Mouse (Mus musculus) neural tube, embryonic 12.5 days (tissue): ENCODE measurements at regions not wholly inside any gene's neighbourhood (a gene's known extent, or its start where the extent isn't known, plus 50 kb on each side); places are given as distances from the start of the nearest gene placed in this dataset.

ENCODE experiments used
- ATAC-seq: fragments of 200-750 bp; cut with Nextera tagmentation; 2 replicates; pipeline ENCODE4 v1.8.0; 2017; ENCODE audit warnings: low read depth, mild to moderate bottlenecking, moderate TSS enrichment, moderate library complexity; ENCODE audit not compliant: low FRiP score
- H3K27ac ChIP-seq: fragments of 300-500 bp; sonication (generic); 2 replicates; pipeline ENCODE4 v1.5.1; 2016
- H3K27me3 ChIP-seq: fragments of 300-500 bp; sonication (generic); replicated peaks from 2 replicates; pipeline ENCODE4 v1.6.1; 2016; ENCODE audit warnings: mild to moderate bottlenecking
- H3K36me3 ChIP-seq: fragments of 300-500 bp; sonication (generic); 2 replicates; pipeline ENCODE4 v1.6.1; 2016; ENCODE audit warnings: mild to moderate bottlenecking
- H3K4me1 ChIP-seq: fragments of 300-500 bp; sonication (generic); 2 replicates; pipeline ENCODE4 v1.6.1; 2016
- H3K4me2 ChIP-seq: fragments of 300-500 bp; sonication (generic); replicated peaks from 2 replicates; pipeline ENCODE4 v1.6.1; 2016; ENCODE audit warnings: mild to moderate bottlenecking
- H3K4me3 ChIP-seq: fragments of 300-500 bp; sonication (generic); 2 replicates; pipeline ENCODE4 v1.5.1; 2016
- H3K9ac ChIP-seq: fragments of 300-500 bp; sonication (generic); 2 replicates; pipeline ENCODE4 v1.6.1; 2016; ENCODE audit warnings: mild to moderate bottlenecking
- H3K9me3 ChIP-seq: fragments of 300-500 bp; sonication (generic); 2 replicates; pipeline ENCODE4 v1.6.1; 2016; ENCODE audit warnings: mild to moderate bottlenecking
- WGBS: fragments of 180-500 bp; shearing (Covaris S2); methylation state at CpG from one replicate; pipeline ENCODE4 v1.1.7; 2016; 5-methylcytosine and 5-hydroxymethylcytosine counted together

DNA sequence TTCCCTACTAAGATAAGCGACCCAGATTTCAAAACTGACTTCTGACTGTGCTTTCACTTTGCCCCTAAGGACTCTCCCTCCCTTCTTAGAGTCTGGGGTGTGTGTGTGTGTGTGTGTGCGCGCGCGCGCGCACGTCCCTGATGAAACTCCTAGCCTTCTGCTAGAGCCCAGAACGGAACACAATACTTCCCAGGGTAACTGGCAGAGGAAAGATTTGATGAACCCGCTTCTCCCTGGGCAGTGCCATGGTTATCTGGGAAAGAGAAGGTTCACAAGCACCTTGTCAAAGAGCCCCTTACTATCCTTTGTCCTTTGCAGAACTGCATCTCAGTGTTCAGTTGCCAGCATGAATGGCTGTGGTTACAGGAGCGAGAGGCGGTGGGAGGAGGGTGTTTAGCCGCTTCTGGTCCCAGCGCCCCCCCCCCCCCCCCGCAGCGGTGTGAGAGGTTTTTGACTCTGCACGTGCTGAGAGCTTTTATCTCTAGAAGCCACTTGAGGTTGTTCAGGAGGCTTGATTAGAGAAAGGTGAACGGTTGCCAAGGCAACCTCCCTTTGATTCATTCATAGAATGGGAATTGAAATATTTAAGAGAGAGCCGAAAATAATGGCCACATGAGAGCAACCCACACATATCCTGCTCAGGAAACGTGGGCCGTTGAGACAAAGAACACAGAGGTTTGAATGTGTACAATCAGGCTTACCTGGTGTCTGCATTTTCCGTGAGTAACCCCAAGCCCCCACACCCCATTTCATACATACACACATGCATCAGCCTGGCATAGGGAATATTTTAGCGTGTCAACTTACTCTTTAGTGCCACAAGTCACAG, 286.3 kb upstream of the Gm10131 start:
- no peaks in the 10 kb centered on the region for H3K36me3 ChIP-seq
- H3K9me3 ChIP-seq, result no peaks in the 10 kb centered on the region
- H3K27me3 ChIP-seq, result no peaks in the 10 kb centered on the region
- peak overlapping the region; percentile 68; the same call in 1 of the 2 replicates for H3K27ac ChIP-seq
- 0 out of 2 replicates have a peak overlapping the region, but pooled peaks have one; percentile 36 for H3K9ac ChIP-seq
- H3K4me1 ChIP-seq, result peaks cover 17% of the 10 kb centered on the region
- ATAC-seq, result peak; percentile 64
- H3K4me2 ChIP-seq, result peak overlapping the region; percentile 35; the same call in 1 of the 2 replicates
- H3K4me3 ChIP-seq, result no peak overlapping the region
- 37% methylated on average over 23 of the region's 23 CpGs for WGBS

DNA sequence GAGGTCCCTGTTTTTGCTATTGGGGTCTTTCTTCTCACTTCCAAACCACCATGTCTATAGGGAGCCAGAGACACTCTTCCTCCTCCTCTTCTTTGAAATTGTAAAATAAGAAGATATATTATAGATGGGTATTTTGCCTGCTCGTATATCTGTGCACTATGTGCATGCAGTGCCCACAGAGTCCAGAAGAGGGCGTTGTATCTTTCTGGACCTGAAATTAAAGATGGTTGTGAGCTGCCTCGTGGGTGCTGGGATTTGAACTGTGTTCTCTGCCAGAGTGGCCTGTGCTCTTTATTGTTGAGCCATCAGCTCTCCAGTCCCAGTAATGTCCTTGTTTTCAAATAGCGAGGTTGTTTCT, 285.7 kb upstream of the Gm10131 start:
- Histone ChIP-seq H3K9me3 (no peaks in the 10 kb centered on the region), H3K36me3 (no peaks in the 10 kb centered on the region), H3K4me3 (no peak overlapping the region), H3K9ac (no peak overlapping the region), H3K4me1 (peaks cover 23% of the 10 kb centered on the region), H3K27me3 (no peaks in the 10 kb centered on the region), H3K4me2 (peak overlapping the region; percentile 35; the same call in 1 of the 2 replicates), H3K27ac (peak overlapping the region; percentile 54; the same call in 1 of the 2 replicates)
- WGBS, result 60% methylated on average over 4 of the region's 4 CpGs
- ATAC-seq, result no peak

DNA sequence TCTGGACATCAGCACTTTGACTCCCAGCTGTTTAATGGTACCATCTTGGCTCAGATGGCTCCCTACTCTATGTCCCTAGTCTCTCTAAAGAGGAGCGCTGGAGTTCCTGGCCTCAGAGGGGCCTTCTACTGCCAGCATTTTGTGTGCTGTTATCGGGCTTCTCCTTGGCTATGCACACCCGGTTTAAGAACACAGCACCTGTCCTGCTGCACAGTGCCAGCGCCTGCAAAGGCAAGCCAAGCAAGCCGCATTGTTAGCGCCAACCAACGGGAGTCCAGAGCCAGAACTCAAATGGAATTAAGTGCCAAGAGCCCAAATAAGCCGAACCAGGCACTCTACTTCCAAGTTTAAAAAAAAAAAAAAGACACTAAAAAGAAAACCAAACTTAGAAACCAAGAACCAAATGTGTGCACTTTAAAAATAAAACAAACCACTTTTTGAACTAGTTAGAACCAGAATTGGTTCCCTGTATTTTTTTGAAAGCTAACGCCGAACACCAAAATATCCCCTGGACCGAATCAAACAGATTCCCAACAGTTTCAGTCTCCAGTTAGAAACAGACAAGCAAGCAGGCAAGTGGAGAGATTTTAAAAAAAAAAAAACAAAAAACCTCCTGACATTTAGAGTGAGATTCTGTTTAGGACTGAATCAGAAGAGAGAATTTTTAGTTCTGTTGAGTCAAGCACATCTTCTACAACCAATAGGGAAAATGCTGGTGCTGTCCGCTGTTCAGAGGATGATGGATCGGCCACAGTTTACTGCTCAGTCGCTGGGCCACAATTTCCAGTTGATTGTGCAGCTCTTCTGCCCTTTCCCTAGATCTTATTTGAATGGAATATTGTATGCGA, 281.7 kb upstream of the Gm10131 start:
- Histone ChIP-seq H3K9ac (no peak overlapping the region), H3K36me3 (no peaks in the 10 kb centered on the region), H3K27ac (peak overlapping the region; percentile 26; the same call in 1 of the 2 replicates), H3K9me3 (no peaks in the 10 kb centered on the region), H3K4me1 (peaks cover 22% of the 10 kb centered on the region), H3K27me3 (no peaks in the 10 kb centered on the region), H3K4me2 (peak overlapping the region; percentile 33), H3K4me3 (no peak overlapping the region)
- peak; percentile 18; the same call in 1 of the 2 replicates for ATAC-seq
- 87% methylated on average over 15 of the region's 15 CpGs for WGBS

DNA sequence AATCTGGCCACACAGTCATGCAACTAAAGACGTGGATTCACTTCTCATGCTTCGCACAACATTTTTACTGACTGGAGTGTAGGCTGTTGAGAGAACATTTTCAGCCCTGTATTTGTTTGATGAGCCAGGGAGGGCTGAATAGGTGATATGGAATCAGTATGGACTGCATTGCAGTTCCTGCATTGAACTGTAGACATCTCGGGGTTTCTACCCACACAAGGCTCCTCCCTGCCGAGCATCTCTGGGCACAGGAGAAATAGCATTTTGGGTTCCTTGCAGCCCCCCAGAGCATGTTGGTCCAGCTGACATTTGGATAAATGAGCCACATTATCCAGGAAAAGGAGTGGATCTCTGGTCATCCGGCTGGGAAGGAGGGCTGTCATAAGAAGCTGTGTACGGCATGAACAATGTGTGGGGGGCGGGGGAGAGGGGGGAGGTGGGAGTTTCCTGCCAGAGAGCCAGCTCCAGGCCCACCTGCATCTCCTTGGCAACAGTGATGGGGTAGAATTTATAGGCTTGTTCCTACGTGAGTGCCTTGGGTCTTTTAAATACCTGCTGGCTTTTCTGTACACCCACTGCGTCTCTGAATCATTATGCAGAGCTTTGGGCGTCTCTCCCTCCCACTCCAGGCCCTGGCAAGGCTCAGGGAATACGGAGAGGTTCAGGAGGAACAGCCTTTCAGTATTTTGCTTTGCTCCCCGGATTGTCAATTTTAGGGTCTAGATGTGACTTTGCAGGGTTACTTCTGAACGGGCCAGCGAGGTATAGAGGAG, 280.9 kb upstream of the Gm10131 start:
- Histone ChIP-seq H3K9ac (no peak overlapping the region), H3K9me3 (no peaks in the 10 kb centered on the region), H3K27me3 (no peaks in the 10 kb centered on the region), H3K4me1 (peaks cover 18% of the 10 kb centered on the region), H3K4me2 (peak overlapping the region; percentile 33), H3K4me3 (no peak overlapping the region), H3K27ac (peak overlapping the region; percentile 42), H3K36me3 (no peaks in the 10 kb centered on the region)
- peak; percentile 85 for ATAC-seq
- 41% methylated on average over 14 of the region's 14 CpGs for WGBS

DNA sequence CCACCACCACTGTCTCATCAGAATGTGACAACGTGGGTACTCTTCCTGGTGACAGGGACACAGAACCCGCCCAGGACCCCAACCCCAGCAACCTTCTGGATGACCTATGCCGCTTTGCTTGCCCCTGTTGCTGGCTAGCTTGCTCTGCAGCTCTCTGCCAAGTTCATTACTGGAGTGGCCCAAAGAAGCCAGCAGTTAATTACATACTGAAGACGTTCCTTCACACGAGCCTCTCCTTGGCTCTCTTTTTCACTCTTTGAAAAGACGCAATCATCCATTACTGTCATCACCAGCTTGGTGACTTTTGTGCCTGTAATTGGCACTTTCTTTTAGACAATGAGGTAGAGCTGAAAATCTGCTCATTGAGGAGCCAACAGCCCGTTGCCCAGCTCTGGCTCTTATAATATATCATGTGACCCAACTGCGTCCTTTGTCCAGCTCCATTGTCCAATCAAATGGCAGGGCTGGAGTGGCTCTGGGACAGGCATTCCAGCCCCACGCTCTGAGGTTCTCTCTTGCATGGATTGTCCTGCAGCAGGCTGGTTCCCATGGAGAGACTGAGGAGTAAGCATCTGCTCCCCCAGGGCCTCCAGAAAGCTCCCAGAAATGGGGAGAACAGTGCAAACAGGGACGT, 274.4 kb upstream of the Gm10131 start:
- Histone ChIP-seq H3K36me3 (no peaks in the 10 kb centered on the region), H3K4me1 (peaks cover 10% of the 10 kb centered on the region; the same call in 1 of the 2 replicates), H3K27ac (no peak overlapping the region), H3K4me2 (no peak overlapping the region), H3K4me3 (no peak overlapping the region), H3K9ac (no peak overlapping the region), H3K27me3 (no peaks in the 10 kb centered on the region), H3K9me3 (no peaks in the 10 kb centered on the region)
- peak; percentile 77 for ATAC-seq
- 40% methylated on average over 10 of the region's 10 CpGs for WGBS

DNA sequence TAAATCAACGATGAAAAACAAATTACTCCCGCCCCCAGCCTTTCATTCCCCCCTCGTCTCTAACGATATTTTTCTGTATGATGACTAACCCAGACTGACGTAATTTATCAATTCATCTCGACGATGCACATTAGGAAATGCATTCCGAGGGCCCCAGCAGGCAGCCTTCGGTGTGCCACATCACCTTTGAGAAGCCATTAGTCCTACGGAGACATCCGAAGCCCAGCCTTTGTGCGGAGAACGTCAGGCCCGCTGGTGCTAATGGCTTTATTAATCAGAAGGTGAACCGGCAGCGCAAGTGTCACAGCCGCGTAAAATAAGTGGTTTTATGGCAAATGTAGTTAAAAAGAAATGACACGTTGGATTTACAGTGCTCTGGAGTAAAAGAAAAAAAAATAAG, 269.1 kb upstream of the Gm10131 start:
- WGBS, result 39% methylated on average over 19 of the region's 19 CpGs
- no peaks in the 10 kb centered on the region for H3K9me3 ChIP-seq
- no peak overlapping the region for H3K4me3 ChIP-seq
- H3K4me2 ChIP-seq, result peak overlapping the region; percentile 20; the same call in 1 of the 2 replicates
- H3K4me1 ChIP-seq, result peaks cover 11% of the 10 kb centered on the region
- no peak for ATAC-seq
- no peak overlapping the region for H3K27ac ChIP-seq
- no peak overlapping the region for H3K9ac ChIP-seq
- H3K36me3 ChIP-seq, result no peaks in the 10 kb centered on the region
- no peaks in the 10 kb centered on the region for H3K27me3 ChIP-seq

DNA sequence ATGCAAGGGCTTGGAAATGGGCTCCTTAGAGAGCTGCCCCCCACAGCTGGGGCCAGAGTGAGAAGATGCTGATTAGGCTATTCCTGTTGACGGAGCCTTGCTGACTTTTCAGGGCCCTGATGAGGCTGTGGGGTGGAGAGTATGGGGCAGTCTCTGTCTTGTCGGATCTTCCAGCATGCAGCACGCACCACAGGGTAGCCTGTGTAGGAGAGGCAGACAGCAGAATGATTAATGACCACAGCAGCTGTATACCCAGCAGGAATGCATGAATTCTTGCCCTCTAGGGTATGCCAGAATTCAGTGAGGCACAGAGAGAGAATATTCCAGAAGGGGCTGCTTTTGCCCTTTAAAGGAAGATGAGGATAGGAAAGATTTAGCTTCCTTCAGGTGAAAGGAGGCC, 265.6 kb upstream of the Gm10131 start:
- ATAC-seq, result peak; percentile 85
- Histone ChIP-seq H3K36me3 (no peaks in the 10 kb centered on the region), H3K9ac (no peak overlapping the region), H3K27ac (peak overlapping the region; percentile 50; the same call in 1 of the 2 replicates), H3K4me1 (peaks cover 15% of the 10 kb centered on the region), H3K9me3 (no peaks in the 10 kb centered on the region), H3K27me3 (no peaks in the 10 kb centered on the region), H3K4me3 (no peak overlapping the region), H3K4me2 (no peak overlapping the region)
- 3% methylated on average over 3 of the region's 3 CpGs for WGBS

DNA sequence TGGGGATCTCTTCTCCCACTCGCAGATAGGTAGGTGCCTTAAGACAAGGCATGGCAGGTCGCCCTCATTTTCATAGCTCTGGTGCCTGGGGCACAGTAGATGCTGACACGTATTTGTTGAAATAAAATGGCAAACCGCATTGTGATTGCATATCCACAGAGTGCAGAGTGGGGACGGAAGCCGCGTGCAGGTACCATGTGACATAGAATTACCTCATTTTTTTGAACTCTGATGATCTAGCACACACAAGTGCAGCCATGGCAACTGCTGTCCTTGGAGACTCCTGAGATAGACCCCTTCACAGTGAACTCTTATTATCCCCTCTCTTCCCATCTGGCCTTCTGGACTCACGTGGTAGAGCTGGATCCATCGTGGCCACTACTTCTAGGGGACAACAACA, 262.7 kb upstream of the Gm10131 start:
- no peak overlapping the region for H3K27ac ChIP-seq
- peaks cover 22% of the 10 kb centered on the region for H3K4me1 ChIP-seq
- no peaks in the 10 kb centered on the region for H3K9me3 ChIP-seq
- H3K4me3 ChIP-seq, result no peak overlapping the region
- H3K27me3 ChIP-seq, result no peaks in the 10 kb centered on the region
- H3K9ac ChIP-seq, result no peak overlapping the region
- no peaks in the 10 kb centered on the region for H3K36me3 ChIP-seq
- 91% methylated on average over 9 of the region's 9 CpGs for WGBS
- no peak for ATAC-seq
- H3K4me2 ChIP-seq, result no peak overlapping the region

DNA sequence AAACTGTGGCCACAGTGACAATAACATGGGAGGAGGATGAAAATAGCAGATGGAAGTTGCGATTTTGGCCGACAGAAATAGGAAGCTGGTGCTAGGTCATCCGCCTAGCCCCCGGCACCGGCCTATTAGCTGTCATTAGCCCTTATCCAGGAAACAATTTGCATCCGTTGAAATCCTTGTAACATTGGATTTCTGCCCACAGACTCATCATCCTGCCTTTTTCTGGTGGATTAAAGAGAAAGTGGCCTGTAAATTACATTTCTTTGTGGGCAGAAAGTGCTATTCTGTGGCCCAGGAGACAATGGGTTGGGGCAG, 261.1 kb upstream of the Gm10131 start:
- Histone ChIP-seq H3K36me3 (no peaks in the 10 kb centered on the region), H3K4me1 (peaks cover 20% of the 10 kb centered on the region), H3K4me2 (no peak overlapping the region), H3K4me3 (no peak overlapping the region), H3K27ac (no peak overlapping the region), H3K27me3 (no peaks in the 10 kb centered on the region), H3K9ac (no peak overlapping the region), H3K9me3 (no peaks in the 10 kb centered on the region)
- ATAC-seq, result no peak
- 62% methylated on average over 6 of the region's 6 CpGs for WGBS

DNA sequence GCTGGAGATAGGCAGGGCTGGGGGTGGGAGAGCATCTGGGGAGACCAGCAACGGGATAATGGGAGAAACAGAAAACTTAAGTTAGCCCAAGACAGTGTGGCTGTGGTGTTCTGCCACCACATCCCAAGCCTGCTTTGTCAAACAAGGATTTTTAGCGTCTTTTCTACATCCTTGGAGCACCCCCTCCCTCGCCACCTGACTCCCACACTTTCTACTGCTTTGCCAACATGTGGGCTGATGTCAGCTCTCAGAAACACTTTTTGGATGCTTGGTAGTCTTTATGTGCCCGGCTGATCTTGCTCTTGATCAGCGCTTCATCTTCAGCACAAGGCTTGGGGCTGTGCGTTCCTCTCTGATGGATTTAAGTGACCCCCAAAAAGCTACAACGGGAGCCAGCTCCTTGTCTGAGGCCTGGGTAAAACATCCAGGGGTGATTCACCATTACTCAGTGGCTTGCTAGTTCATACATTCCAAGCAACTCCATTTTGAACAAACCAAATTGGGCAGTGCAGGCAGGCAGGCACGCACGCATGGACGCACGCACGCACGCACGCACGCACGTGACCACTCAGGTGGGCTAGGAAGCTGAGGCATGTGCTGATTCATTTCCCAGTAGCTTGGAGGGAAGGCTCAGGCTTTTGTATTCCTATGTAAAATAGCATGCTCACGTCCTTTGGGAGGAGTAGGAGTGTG, 260.6 kb upstream of the Gm10131 start:
- Histone ChIP-seq H3K9ac (no peak overlapping the region), H3K9me3 (no peaks in the 10 kb centered on the region), H3K4me1 (peaks cover 15% of the 10 kb centered on the region), H3K27me3 (no peaks in the 10 kb centered on the region), H3K4me3 (no peak overlapping the region), H3K4me2 (no peak overlapping the region), H3K27ac (no peak overlapping the region), H3K36me3 (no peaks in the 10 kb centered on the region)
- no peak for ATAC-seq
- 80% methylated on average over 17 of the region's 17 CpGs for WGBS

DNA sequence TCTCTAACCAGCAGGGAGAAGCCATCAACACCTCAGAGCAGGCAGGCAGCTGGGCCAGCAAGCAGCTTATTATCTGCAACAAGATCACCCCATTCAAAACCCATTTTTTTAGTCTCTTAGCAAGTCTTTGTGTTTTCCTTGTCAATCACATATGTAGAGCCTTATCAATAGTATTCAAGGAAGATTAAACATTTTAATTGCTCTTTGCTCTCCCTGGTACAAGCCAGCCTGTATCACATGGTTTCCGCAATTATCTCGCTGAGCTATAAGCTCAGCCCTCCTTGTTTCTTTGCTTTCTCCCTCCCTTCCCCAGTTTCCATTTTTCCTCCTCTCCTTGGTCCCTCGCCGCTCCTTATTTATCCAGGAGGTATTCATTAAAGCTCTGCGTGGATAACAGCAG, 259.9 kb upstream of the Gm10131 start:
- no peak for ATAC-seq
- H3K36me3 ChIP-seq, result no peaks in the 10 kb centered on the region
- H3K4me1 ChIP-seq, result peaks cover 11% of the 10 kb centered on the region
- WGBS, result 72% methylated on average over 5 of the region's 5 CpGs
- H3K27ac ChIP-seq, result no peak overlapping the region
- no peaks in the 10 kb centered on the region for H3K27me3 ChIP-seq
- H3K4me3 ChIP-seq, result no peak overlapping the region
- no peak overlapping the region for H3K9ac ChIP-seq
- no peaks in the 10 kb centered on the region for H3K9me3 ChIP-seq
- no peak overlapping the region for H3K4me2 ChIP-seq
